Mouse (Mus musculus): ENCODE results near the gene Palld.

- no peak for TF ChIP-seq GATA1 (IDR thresholded peaks at IDR 0.05; ENCODE audit: borderline replicate concordance, low read length)
- no peak for TF ChIP-seq FLI1 (IDR thresholded peaks at IDR 0.05; ENCODE audit: low read length)
These were observed 187.0 kb downstream of the Palld start for GRCm38 (mm10) chr8:61715351-61716125.
